Mouse (Mus musculus): ENCODE results near the gene Otogl.

- TF ChIP-seq POLR2A (IDR thresholded peaks at IDR 0.05; ENCODE audit: extremely low read depth, insufficient read depth, low read length) (no peak), CTCF (IDR thresholded peaks at IDR 0.05; ENCODE audit: extremely low read depth, insufficient read depth, low read length) (no peak)
Observed at GRCm38 (mm10) chr10:107753471-107753870, 158.5 kb downstream of the Otogl start.

Data from cortical plate, adult 2 months (tissue).